Mouse (Mus musculus) testis, adult 2 months (tissue): ENCODE measurements around the gene Kiz.

Source experiments
- CTCF ChIP-seq: fragments of 200-500 bp; IDR thresholded peaks from 2 replicates; pipeline ENCODE4 v1.5.1; 2012; ENCODE audit warnings: low read depth, mild to moderate bottlenecking, inconsistent platforms, low read length, moderate library complexity; ENCODE audit not compliant: control insufficient read depth, insufficient read depth, insufficient replicate concordance
- POLR2A ChIP-seq: fragments of 200-500 bp; IDR thresholded peaks from 2 replicates; pipeline ENCODE4 v1.6.1; 2012; ENCODE audit warnings: low read depth, mild to moderate bottlenecking, inconsistent platforms, low read length, moderate library complexity; ENCODE audit not compliant: control insufficient read depth

- TF ChIP-seq POLR2A: no peak
- TF ChIP-seq CTCF: no peak
Measured at GRCm38 (mm10) chr2:146824043-146824442, 31.6 kb upstream of the Kiz start.
